Mouse (Mus musculus) CD4-positive, CD25-positive, alpha-beta regulatory T cell, adult 4 months (primary cell): ENCODE measurements at regions not wholly inside any gene's neighbourhood (a gene's known extent, or its start where the extent isn't known, plus 50 kb on each side); places are given as distances from the start of the nearest gene placed in this dataset.

Source experiments
- ATAC-seq: one replicate; pipeline ENCODE4 v1.8.0; 2017

GRCm38 (mm10) chr4:89396020-89396419, 85.2 kb upstream of the Cdkn2b start:
- no peak for ATAC-seq

- ATAC-seq = no peak
Observed at GRCm38 (mm10) chr4:89395336-89395735, 84.5 kb upstream of the Cdkn2b start.

GRCm38 (mm10) chr4:89393251-89393711, 82.4 kb upstream of the Cdkn2b start:
- peak; percentile 39 for ATAC-seq

GRCm38 (mm10) chr4:89392791-89393190, 82.0 kb upstream of the Cdkn2b start:
- ATAC-seq = no peak

- no peak for ATAC-seq
Observed at GRCm38 (mm10) chr4:89391463-89392308, 80.8 kb upstream of the Cdkn2b start.

GRCm38 (mm10) chr4:89383548-89383947, 72.7 kb upstream of the Cdkn2b start:
- no peak for ATAC-seq

- ATAC-seq = no peak
Observed at GRCm38 (mm10) chr4:89382434-89382976, 71.7 kb upstream of the Cdkn2b start.

GRCm38 (mm10) chr4:89381763-89382162, 70.9 kb upstream of the Cdkn2b start:
- ATAC-seq = no peak

- ATAC-seq = no peak
Observed at GRCm38 (mm10) chr4:89381077-89381476, 70.2 kb upstream of the Cdkn2b start.

GRCm38 (mm10) chr4:89380330-89380945, 69.6 kb upstream of the Cdkn2b start:
- ATAC-seq = no peak

GRCm38 (mm10) chr4:89379622-89380329, 68.9 kb upstream of the Cdkn2b start:
- ATAC-seq = no peak

GRCm38 (mm10) chr4:89372631-89373030, 61.8 kb upstream of the Cdkn2b start:
- ATAC-seq = no peak

- ATAC-seq = no peak
Observed at GRCm38 (mm10) chr4:89368850-89369524, 58.1 kb upstream of the Cdkn2b start.

GRCm38 (mm10) chr4:89366581-89367141, 55.8 kb upstream of the Cdkn2b start:
- no peak for ATAC-seq

- ATAC-seq = no peak
Observed at GRCm38 (mm10) chr4:89365875-89366274, 55.0 kb upstream of the Cdkn2b start.

- ATAC-seq = no peak
Observed at GRCm38 (mm10) chr4:89363150-89363683, 52.4 kb upstream of the Cdkn2b start.

- ATAC-seq = no peak
Observed at GRCm38 (mm10) chr4:89362650-89363049, 51.8 kb upstream of the Cdkn2b start.

GRCm38 (mm10) chr4:89361316-89361715, 50.5 kb upstream of the Cdkn2b start:
- no peak for ATAC-seq
